Mouse (Mus musculus) midbrain, embryonic 14.5 days (tissue): ENCODE results near the gene Atf4. TPM values are rescaled to one million over a fixed set of nuclear protein-coding genes. Genes with fewer than 3 reads are reported as not detected.

Experiments
- ATAC-seq: fragments of 200-750 bp; cut with Nextera tagmentation; 2 replicates; pipeline ENCODE4 v1.8.0; 2017; ENCODE audit warnings: moderate number of reproducible peaks, moderate library complexity; ENCODE audit not compliant: low FRiP score, low TSS enrichment
- DNase-seq: peaks from one replicate; pipeline ENCODE4 v3.0.0-alpha.2; 2015
- H3K27ac ChIP-seq: fragments of 300-500 bp; sonication (generic); replicated peaks from 2 replicates; pipeline ENCODE4 v1.5.1; 2014; ENCODE audit warnings: mild to moderate bottlenecking, low read depth, low read length, moderate library complexity
- H3K27me3 ChIP-seq: fragments of 300-500 bp; sonication (generic); 2 replicates; pipeline ENCODE4 v1.6.1; 2014; ENCODE audit warnings: low read length, control low read depth, mixed read lengths; ENCODE audit not compliant: control insufficient read depth, insufficient read depth
- H3K36me3 ChIP-seq: fragments of 300-500 bp; sonication (generic); 2 replicates; pipeline ENCODE4 v1.6.1; 2014; ENCODE audit warnings: low read length, control low read depth; ENCODE audit not compliant: control insufficient read depth, insufficient read depth
- H3K4me1 ChIP-seq: fragments of 300-500 bp; sonication (generic); 2 replicates; pipeline ENCODE4 v1.6.1; 2014; ENCODE audit warnings: mild to moderate bottlenecking, antibody characterized with exemption, low read length, control low read depth; ENCODE audit not compliant: control insufficient read depth, insufficient read depth
- H3K4me2 ChIP-seq: fragments of 300-500 bp; sonication (generic); 2 replicates; pipeline ENCODE4 v1.6.1; 2014; ENCODE audit warnings: mild to moderate bottlenecking, low read length, moderate library complexity
- H3K4me3 ChIP-seq: fragments of 300-500 bp; sonication (generic); replicated peaks from 2 replicates; pipeline ENCODE4 v1.5.1; 2014; ENCODE audit warnings: low read depth, low read length
- H3K9ac ChIP-seq: fragments of 300-500 bp; sonication (generic); replicated peaks from 2 replicates; pipeline ENCODE4 v1.6.1; 2014; ENCODE audit warnings: mild to moderate bottlenecking, low read length, moderate library complexity
- H3K9me3 ChIP-seq: fragments of 300-500 bp; sonication (generic); 2 replicates; pipeline ENCODE4 v1.6.1; 2016; ENCODE audit warnings: low read length, control low read depth, mixed read lengths; ENCODE audit not compliant: control insufficient read depth
- WGBS: fragments of 180-500 bp; shearing (Covaris S2); extraction: QIAGEN DNeasy Blood & Tissue Kit; methylation state at CpG from one replicate; pipeline ENCODE4 v1.1.7; 2014; 5-methylcytosine and 5-hydroxymethylcytosine counted together
- polyA plus RNA-seq: library from polyadenylated mRNA; unstranded; fragments of >200 nt; fragmentation: Nextera tagmentation; extraction: Ambion mirVana; gene quantifications from 2 replicates; pipeline ENCODE4 v1.2.1, GENCODE M21; 2014

Gene Atf4
- 114 and 122 TPM in 2 replicates for polyA plus RNA-seq

DNA sequence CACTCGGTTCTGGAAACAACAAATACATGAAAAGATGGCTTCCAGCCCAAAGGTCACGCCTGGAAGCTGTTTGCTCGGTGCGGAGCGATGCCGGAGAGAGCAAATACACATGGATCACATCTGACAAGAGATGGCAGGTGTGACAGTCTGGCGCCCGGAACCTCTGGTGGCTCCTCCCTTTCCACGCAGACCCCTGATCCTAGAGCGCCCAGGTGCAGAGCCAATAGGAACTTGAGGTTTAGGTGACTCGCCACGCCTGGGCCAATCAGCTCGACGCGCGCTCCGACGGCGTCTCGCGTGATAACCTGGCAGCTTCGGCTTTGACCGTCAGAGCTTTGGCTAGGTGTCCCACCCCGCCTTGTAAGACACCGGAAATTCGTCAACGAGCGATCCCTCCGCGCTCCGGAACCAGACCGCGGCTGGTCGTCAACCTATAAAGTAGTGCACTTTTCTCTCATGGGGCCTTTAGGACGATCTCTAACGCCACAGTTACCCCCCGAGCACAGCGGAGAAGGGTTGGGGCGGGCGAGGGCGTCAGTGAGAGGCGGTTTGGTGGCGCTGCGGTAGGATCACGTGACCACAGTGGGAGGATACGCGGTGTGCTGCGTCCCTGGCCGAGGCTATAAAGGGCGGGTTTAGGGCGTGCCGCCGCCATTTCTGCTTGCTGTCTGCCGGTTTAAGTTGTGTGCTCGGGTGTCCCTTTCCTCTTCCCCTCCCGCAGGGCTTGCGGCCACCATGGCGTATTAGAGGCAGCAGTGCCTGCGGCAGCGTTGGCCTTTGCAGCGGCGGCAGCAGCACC lies at the start of gene Atf4:
TSS of gene Atf4 (plus strand) at position 338 of the 799 bp plus-strand sequence.
- Histone ChIP-seq H3K9ac (peak within 1 kb of the TSS; percentile 100), H3K27ac (peak within 1 kb of the TSS; percentile 100), H3K9me3 (no peaks in the 10 kb centered on the region), H3K27me3 (no peaks in the 10 kb centered on the region), H3K4me3 (peak within 1 kb of the TSS; percentile 100), H3K36me3 (peaks cover 60% of the 10 kb centered on the region), H3K4me2 (peak within 1 kb of the TSS; percentile 98), H3K4me1 (peaks cover 21% of the 10 kb centered on the region)
- peak; percentile 100 for DNase-seq
- ATAC-seq: peak; percentile 97
- WGBS: under 1% methylated on average over 62 of the region's 62 CpGs

DNA sequence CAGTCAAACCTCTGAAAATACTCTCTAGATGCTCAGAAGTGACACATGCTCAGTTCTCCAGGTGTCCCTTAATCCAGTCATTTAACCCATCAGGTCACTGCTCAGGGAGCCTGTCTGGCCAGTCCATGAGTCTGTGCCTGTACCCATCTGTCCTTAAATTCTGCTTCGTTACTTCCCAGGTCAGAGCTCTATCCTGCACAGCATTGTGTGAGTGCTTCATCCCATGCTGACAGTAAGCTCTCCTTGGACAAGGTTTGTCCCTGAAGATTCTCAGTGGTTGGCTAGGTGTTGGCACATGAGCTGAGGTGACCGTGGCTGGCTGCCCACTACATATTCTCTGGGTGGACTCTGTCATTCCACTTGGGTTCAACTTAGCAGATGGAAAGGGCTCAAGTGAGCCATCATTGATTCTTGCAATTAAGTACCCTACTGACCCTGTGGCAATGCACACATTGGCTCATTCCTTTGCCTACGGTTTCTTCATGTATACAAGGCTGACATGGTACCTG lies 48.9 kb upstream of the Atf4 start:
- WGBS: 91% methylated on average over 3 of the region's 3 CpGs
- Histone ChIP-seq H3K36me3 (peaks cover 6% of the 10 kb centered on the region), H3K9ac (no peak overlapping the region), H3K4me1 (no peaks in the 10 kb centered on the region), H3K27ac (no peak overlapping the region), H3K9me3 (no peaks in the 10 kb centered on the region), H3K4me3 (no peak overlapping the region), H3K4me2 (no peak overlapping the region), H3K27me3 (no peaks in the 10 kb centered on the region)
- DNase-seq (no peak), ATAC-seq (no peak)

DNA sequence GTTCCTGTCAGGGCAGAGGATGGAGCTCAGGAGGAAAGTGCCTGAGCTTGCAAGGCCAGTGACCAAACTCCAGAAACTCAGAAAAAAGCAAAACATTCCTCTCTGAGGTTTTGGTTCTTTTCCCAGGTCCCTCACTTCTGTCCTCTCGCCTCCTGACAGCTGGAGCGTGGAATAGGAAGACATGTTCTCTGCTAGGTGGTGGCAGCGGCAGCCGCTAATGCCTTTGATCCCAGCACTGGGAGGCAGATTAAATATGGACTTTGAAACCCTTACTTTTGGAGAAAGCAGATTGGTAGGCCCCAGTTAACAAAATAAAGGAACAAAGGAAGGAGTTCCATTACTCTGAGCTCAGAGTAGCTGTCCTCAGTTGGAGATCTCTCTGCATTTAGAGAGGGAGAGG lies 46.5 kb upstream of the Atf4 start:
- Histone ChIP-seq H3K4me1 (no peaks in the 10 kb centered on the region), H3K9me3 (no peaks in the 10 kb centered on the region), H3K27me3 (no peaks in the 10 kb centered on the region), H3K4me2 (no peak overlapping the region), H3K36me3 (peaks cover 29% of the 10 kb centered on the region), H3K9ac (no peak overlapping the region), H3K27ac (no peak overlapping the region), H3K4me3 (no peak overlapping the region)
- 9% methylated on average over 4 of the region's 4 CpGs for WGBS
- DNase-seq: peak; percentile 17
- ATAC-seq: no peak

DNA sequence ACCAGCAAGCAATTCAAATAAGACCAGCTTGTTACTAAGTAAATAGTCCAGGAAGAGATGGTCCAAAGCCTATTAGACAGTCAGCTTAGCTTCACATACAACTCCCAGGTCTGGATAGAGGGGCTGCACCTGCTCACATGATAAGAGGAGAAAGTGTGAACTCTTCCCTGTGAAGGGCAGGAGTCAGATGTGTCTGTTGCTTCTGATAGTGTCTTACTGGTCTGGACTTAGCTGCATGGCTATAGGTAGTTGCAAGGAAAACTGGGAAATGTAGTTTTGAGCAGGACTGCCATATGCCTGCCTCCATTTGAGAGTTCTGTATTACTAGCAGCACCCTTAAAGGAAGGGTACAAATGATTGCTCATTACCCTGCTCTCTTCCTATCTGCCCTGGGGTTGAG lies 41.3 kb upstream of the Atf4 start:
- Histone ChIP-seq H3K36me3 (peaks cover 35% of the 10 kb centered on the region), H3K4me2 (no peak overlapping the region), H3K4me1 (no peaks in the 10 kb centered on the region), H3K9me3 (no peaks in the 10 kb centered on the region), H3K4me3 (no peak overlapping the region), H3K27me3 (no peaks in the 10 kb centered on the region), H3K9ac (no peak overlapping the region), H3K27ac (no peak overlapping the region)
- ATAC-seq (no peak), DNase-seq (no peak)

DNA sequence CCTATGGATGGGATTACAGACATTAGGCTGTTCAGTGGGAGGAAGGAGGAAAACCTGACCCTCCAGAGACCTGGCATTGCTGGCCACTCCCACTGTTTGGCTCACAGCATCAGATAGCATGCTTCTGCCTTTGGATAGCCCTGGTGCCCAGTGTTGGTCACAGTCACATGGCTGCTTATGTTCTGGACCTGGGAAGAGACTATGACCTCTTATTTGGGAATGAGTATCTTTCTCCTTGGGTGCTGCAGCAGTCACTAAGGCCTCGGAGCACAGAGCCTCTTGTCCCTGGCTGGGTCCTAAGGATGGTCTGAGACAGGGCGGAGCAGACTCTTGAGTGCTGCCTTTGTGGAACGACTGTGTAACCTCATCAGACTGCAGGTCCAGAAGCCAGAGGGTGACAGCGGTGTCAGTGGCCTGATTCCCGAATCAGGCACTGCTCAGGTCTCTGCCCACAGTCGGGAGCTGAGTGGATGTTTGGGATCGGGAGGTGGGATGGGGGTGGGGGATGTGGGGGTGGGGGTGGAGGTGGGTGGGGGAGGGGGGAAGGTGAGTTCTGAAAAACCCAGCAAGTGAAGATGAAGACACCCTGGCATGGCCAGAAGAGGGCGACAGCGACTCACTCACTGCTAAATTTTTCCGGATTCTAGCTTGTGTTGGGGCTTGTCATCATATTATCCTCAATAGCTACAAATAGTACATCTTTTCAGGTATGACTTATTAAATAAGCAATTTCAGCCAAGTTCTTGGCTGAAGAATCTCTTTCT lies 39.1 kb upstream of the Atf4 start:
- ATAC-seq (no peak; the same call in 1 of the 2 replicates), DNase-seq (peak; percentile 58)
- H3K27me3 ChIP-seq: no peaks in the 10 kb centered on the region
- no peaks in the 10 kb centered on the region for H3K4me1 ChIP-seq
- H3K4me3 ChIP-seq: no peak overlapping the region
- no peak overlapping the region for H3K9ac ChIP-seq
- WGBS: 17% methylated on average over 10 of the region's 10 CpGs
- no peaks in the 10 kb centered on the region for H3K9me3 ChIP-seq
- H3K4me2 ChIP-seq: no peak overlapping the region
- H3K27ac ChIP-seq: no peak overlapping the region
- peaks cover 31% of the 10 kb centered on the region for H3K36me3 ChIP-seq

DNA sequence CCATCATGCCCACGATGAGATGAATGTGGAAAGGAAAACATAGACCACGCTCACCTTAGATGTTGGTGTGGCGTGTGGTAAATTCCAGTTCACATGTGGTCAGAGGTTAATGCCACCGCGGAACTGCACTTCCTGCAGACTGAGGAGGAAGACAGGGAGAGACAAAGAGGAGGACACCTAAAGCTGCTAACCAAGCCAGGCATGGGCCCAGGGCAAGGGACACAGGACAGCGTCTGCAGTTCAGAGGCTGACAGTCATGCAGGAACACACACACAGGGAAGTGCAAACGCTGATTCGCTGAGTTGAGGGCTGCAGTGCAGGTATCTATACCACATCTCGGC lies 38.5 kb upstream of the Atf4 start:
- ATAC-seq (no peak), DNase-seq (no peak)
- Histone ChIP-seq H3K9ac (no peak overlapping the region), H3K4me2 (no peak overlapping the region), H3K9me3 (no peaks in the 10 kb centered on the region), H3K4me3 (no peak overlapping the region), H3K36me3 (peaks cover 26% of the 10 kb centered on the region), H3K27me3 (no peaks in the 10 kb centered on the region), H3K27ac (no peak overlapping the region), H3K4me1 (no peaks in the 10 kb centered on the region)
- 71% methylated on average over 9 of the region's 9 CpGs for WGBS

DNA sequence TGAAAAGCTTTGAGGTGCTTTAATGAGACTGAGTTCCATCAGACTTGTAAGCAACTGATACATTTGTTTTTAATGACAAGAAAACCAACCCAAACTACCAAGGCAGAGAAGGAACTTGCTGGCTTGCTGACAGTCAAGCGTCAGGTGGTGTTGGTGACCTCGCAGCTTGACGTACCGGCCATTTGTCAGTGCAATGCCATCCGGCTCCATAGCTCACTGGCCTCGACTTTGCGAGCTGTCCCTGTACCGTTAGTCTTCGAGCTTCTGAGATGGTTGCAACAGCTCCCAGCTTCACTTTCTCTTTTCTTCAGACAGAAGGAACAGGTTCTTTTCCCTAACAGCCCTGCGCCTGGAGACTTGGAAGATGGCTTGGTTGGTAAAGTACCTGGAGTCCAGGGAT lies 37.5 kb upstream of the Atf4 start:
- 94% methylated on average over 10 of the region's 10 CpGs for WGBS
- no peaks in the 10 kb centered on the region for H3K27me3 ChIP-seq

DNA sequence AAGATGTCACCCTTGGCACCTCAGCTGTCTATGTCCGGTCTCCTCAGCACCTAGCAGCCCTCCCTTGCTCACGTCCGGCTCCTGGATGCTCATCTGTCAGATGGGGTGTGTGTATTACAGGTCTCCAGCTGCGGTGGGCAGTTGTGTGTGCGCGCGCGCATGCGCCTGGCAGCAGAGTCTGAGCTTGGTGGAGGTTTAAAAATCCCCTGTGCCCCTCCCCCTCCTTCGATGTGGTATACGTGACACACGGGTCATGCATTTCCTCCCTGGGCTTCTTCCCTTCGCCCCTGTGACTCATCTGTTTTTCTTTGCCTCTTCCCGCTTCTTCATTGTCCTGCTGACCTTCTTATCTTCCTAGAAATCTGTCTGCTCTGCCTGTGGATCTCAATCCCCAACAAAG lies 35.8 kb upstream of the Atf4 start:
- H3K4me3 ChIP-seq: no peak overlapping the region
- no peaks in the 10 kb centered on the region for H3K27me3 ChIP-seq
- WGBS: 60% methylated on average over 14 of the region's 14 CpGs
- DNase-seq (peak; percentile 36), ATAC-seq (no peak)
- H3K4me2 ChIP-seq: 0 out of 2 replicates have a peak overlapping the region, but pooled peaks have one; percentile 8
- H3K36me3 ChIP-seq: 0 out of 2 replicates have a peak, but pooled peaks cover 3% of the 10 kb centered on the region
- H3K9me3 ChIP-seq: no peaks in the 10 kb centered on the region
- no peak overlapping the region for H3K9ac ChIP-seq
- H3K27ac ChIP-seq: no peak overlapping the region
- H3K4me1 ChIP-seq: no peaks in the 10 kb centered on the region

More for the DNA sequence above, 37.5 kb upstream of the Atf4 start:
- Histone ChIP-seq H3K36me3 (peaks cover 16% of the 10 kb centered on the region), H3K4me2 (no peak overlapping the region), H3K27ac (no peak overlapping the region), H3K4me1 (no peaks in the 10 kb centered on the region), H3K9ac (no peak overlapping the region), H3K4me3 (no peak overlapping the region), H3K9me3 (no peaks in the 10 kb centered on the region)
- ATAC-seq (no peak), DNase-seq (no peak)
